Mouse (Mus musculus) cerebellum, postnatal 36 days (tissue): ENCODE results near the gene Pecam1.
A peak's percentile ranks its signal among the peaks of the same experiment; 100 is the strongest.
"Not testable (repeated sequence)": the region's sequence is repeated elsewhere in the genome, so short reads cannot be mapped to it uniquely, and the experiment has no call there.

Source experiments
- DNase-seq, 2 experiments: peaks; one replicate each; pipeline ENCODE4 v3.0.0; 2021 to 2022; ENCODE audit warnings: mixed read lengths in 2 of 2

The Pecam1 gene

DNA sequence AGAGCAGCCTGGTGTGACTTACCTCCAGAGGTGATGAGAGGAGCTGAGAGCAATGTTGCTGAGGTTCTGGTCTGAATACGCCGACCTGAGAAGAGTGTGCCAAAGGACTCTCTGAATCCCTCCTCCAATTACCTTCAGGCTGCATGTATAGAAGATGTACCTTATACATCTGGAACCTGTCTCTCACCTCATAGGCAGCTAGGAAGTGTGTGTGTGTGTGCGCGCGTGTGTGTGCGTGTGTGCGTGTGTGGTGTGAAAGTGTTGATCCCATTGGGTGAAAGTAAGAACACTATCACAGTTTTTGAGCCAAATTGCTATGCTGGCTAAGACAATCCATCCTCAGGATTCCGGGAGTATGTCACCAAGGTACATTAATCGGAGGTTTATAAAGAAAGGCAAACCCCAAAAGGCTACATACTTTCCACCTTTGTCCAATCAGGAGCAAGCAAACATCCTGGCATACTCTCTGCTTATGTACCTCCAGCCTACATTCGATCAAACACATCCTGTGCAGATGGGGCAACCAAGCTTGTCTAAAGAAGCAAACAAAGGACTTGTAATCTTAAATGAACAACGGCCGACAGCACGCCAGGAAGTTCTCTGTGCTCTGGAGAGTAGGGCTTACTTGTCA lies at the start of gene Pecam1:
TSS of gene Pecam1 (minus strand) at position 508 of the 631 bp plus-strand sequence.
- DNase-seq, result no peak

DNA sequence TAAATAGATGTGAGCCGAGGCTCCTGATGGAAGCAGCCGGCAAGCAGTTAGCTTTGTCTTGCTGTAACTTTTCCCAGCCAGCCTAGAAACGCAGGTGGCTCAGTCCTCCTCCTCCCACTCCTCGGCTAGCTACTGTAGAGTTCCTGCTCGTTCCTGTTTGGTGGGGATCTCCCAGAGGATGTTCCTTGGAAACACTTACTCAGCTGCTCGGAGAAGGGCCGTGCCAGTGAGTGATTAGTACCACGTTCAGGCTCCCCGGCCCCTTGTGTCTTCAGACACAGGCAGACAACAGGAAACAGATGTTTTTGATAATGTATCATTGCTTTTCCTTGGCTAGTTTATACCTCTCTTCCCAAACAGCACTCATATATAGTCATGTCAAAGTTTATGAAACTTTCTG lies 45.3 kb upstream of the Pecam1 start:
- DNase-seq, result no peak

DNA sequence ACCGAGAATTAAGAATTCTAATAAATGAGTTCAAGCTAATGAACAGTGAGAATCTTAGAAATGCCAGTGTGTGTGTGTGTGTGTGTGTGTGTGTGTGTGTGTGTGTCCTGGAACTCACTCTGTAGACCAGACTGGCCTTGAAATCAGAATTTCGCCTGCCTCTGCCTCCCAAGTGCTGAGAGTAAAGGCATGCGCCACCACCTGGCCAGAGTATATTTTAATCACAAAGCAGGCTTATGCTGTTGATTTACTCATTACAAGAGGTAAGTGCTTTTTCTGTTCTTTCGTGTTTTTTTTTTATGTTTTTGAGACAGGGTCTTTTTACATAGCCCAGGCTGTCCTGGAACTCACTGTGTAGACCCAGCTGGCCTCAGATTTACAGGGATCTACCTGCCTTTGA lies 43.4 kb upstream of the Pecam1 start:
- no peak for DNase-seq

DNA sequence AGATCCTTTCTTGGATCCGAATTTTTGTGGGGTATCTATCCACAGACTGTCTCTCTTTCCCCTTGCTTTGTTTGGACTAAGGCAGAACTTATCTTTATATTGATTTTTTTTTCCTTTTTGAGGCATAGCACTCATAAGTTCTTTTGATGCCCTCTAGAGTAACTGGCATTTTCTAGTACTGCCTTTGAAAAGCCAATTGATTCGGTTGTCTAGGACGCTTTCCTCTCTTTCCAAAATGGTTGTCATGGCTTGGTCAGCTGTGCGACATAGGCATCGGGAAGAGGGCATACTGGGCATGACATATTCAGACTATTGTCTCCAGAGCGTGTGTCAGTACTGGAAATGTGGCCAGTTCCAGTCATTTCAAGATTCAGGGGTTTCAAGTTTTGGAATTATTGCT lies 39.2 kb upstream of the Pecam1 start:
- DNase-seq, result peak in 1 of 2 experiments; percentile 35

DNA sequence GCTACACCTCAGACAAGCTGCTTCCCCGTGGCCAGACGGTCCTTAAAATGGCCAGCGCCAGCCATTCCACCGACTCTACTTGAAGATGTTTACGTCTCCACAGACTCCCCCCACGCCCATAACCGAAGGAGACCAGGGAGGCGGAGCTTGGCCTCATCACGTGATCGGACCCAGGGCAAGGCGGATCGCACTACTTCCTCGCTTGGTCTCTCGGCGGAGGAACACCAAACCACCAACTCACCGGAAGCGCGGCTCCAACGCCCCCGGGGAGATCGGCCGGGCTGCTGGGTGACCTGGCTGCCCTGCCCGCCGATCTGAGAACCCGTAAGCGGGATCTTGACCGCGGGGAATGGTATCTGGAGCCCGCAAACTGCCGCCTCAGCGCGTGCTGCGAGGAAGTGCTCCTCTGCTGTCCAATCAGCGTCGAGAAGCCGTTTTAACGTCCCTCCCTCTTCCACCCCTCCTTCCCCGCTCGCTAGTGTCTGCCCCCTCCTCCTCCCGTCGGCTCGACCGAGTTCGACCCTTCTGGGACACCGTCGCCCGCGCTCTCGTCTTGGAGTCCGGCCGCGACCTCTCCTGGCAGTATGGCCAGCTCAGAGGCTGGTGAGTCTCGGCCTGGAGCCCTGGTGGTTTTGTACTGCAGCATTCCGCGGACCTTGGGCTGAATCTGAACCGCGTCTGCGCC lies 38.5 kb upstream of the Pecam1 start, which contains the start of the genes Ddx5 and Cep95:
TSS of gene Ddx5 (minus strand) at position 411 of the 685 bp plus-strand sequence.
TSS of gene Cep95 (plus strand) at position 478 of the 685 bp plus-strand sequence.
- peak; percentile 97 to 99 for DNase-seq

DNA sequence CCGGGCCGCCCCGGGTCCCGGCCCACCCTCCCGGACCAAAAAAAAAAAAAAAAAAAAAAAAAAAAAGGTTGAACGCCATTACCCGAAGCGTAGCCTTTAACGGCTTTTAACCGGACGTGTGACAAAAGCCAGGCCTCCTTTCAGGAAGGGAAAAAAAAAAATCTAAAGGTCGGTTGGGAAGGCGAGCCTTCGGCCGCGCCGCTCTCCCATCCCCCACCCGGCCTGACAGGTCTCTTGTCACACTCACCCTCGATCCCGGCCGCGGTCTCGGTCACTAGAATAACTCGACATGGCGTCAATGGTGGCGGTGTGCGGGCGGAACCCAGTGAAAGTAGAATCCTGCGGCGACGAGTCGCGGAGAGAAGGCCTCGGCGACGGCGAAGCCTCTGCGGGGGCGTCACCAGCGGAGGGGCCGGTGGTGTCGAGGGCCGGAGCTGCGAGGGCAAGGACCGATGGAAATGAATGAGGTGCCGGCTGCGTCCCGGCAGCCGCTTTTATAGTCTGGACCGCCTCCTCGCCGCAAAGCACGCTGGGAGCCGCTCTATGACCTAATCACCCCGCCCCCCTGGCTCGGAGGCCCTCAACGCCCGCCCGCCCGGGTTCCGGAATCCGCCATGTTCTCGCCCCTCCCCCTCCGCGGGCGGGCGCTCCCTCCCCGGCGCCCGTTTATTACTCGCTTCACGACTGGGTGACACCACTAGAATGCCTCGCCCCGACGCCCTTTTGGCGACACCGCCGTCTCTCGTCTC lies 37.8 kb upstream of the Pecam1 start:
- DNase-seq, result peak; percentile 99 to 100

GRCm38 (mm10) chr11:106787131-106788025 lies 37.0 kb upstream of the Pecam1 start:
- DNase-seq, result peak; percentile 86 to 91

- no peak for DNase-seq
Measured at GRCm38 (mm10) chr11:106785043-106785442, 34.6 kb upstream of the Pecam1 start.

GRCm38 (mm10) chr11:106784476-106784875 lies 34.0 kb upstream of the Pecam1 start:
- no peak for DNase-seq

DNA sequence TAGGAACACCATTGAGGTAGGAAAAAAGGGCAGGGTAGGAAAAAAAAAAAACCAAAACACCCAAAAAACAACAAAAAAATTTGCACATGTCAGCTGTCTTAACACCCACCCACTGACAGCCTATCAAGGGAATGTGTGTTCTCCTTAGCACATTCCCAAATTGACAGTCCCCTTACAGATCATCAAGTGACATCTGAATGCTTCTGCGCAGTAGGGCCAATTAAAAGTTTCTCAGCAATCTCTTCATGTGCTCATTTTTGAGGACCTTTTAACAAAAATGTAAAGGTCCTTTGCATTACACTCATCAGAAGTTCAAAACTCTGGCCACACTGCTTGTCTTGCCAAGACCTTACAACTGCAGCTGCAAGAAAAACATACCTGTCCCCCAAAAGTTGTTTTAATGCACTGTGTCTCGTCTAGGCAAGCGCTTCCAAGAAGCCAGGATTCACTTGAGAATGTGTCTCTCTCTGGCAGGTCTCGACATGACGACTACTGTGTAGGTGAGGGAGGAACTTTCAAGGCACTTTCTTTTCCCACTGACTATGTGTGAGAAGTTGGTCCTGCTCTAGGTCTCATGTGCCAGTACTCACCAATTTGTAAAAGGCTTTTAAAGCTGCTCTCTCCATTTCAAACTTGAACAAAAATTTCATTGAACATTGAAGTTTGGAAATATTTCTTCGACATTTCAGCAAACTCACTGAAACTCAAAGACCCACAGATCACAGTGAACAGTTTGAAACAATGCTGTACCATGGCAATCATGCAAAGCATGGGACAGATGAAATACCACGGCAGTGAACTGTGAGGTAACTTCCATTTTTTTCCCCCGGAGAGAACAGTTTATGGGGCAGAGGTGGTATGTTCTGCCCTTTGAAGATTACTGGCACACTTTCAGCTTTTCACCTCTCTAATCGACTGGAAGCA lies 32.7 kb upstream of the Pecam1 start:
- no peak for DNase-seq

GRCm38 (mm10) chr11:106782271-106782670 lies 31.8 kb upstream of the Pecam1 start:
- DNase-seq, result not testable (repeated sequence)

DNA sequence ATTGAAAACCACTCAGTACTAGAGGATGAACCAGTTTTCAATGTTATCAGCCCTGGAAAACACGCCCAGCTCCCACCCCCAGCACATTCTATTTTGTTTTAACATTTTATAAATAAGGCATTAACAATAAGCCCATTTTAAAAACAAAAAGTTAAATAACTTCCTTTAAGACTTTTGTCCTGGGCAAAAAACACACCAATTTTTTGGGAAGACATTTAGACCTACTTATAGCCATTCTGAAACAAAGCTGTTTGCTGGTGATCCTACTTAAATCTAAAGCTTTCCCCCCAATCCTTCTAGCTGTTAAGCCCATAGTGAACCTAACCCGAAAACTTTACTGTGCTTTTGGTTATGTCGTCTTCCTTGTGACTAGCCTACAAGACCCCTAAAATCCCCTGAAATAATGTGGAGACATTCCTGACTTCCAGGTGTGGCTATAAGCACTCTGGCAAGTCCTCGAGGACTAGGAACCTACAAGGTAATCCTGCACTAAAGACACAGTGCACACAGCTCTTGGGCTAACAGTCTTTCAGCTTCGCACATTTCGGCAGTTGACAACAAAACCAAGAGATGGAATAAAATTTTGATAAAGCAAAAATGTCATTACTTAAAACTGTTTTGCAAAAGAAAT lies 30.3 kb upstream of the Pecam1 start:
- no peak for DNase-seq

- DNase-seq, result no peak
Measured at GRCm38 (mm10) chr11:106780089-106780425, 29.6 kb upstream of the Pecam1 start.

DNA sequence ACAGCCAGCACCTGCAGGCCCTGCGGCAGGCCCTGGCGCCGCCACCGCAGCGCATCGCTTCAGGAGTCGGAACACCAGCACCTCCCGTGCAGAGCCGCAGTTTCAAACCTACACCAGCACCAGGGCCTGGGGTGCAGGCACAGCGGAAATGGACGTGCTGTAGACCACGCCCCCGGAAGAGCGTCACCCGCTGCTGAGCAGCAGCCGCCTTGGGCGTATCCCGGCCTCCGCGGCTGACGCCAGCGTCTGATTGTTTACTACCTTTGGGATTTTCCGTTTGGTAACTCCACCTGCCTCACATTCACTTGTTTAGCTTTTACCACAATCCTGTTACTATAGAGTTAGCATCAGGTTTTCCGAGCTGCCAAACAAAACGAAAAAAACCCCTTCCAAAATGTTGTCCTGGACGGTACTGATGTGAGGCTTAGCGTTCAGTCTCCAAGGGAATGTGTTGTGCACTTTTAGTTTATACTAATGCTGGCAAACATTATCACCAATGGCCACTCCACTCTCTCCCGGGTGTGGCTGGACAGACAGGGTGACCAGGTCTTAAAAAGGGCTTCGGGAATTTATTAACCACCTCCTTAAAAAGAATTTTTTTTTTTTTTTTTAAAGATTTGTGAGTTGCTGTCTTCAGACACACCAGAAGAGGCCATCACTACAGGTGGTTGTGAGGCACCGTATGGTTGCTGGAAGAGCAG lies 29.1 kb upstream of the Pecam1 start, which contains the start of gene Polg2:
TSS of gene Polg2 (minus strand) at position 150 of the 701 bp plus-strand sequence.
- DNase-seq, result peak; percentile 84 to 86

GRCm38 (mm10) chr11:106778589-106779387 lies 28.4 kb upstream of the Pecam1 start:
- DNase-seq, result no peak

DNA sequence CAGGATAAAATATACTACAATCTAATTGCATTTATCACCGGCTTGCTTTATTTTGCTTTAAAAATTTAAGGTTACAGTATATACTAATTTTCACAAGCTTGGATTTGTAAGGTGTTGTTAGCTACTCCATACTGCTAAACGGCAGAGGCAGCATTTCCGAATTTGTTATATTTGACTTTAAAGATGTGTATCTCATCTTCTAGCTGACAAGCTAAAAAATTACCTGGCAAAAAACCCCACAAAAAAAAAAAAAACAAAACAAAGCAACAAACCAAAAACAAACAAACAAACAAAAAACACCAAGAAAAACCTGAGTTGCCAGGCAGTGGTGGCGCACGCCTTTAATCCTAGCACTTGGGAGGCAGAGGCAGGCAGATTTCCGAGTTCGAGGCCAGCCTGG lies 27.7 kb upstream of the Pecam1 start:
- no peak for DNase-seq

- DNase-seq, result no peak
Measured at GRCm38 (mm10) chr11:106777395-106777794, 27.0 kb upstream of the Pecam1 start.

- no peak for DNase-seq
Measured at GRCm38 (mm10) chr11:106776960-106777359, 26.5 kb upstream of the Pecam1 start.

- DNase-seq, result no peak
Measured at GRCm38 (mm10) chr11:106773061-106773460, 22.6 kb upstream of the Pecam1 start.
